15 mouse cellular contexts compared by ENCODE assay signal in genomic region chr6:78551666-78552352, GRCm38 (mm10).
DNase-seq lines count a peak whose midpoint lies in the region; ATAC-seq and TF ChIP-seq lines count a peak whose summit lies in the region.
"Had no signal": no experiment of that assay in that cellular context is flagged by ENCODE, and none has a peak within 500 bp of the region (broad histone marks: within the 10 kb centered on the region; RNA-seq: fewer than 3 reads in every experiment).

No protein-coding gene starts in this region.

- H3K27me3 ChIP-seq in kidney, postnatal 0 days (ENCODE audit: insufficient read depth, low read length) = no peaks in the 10 kb centered on the region
- no peaks in the 10 kb centered on the region for H3K27me3 ChIP-seq in hindbrain, embryonic 10.5 days (ENCODE audit: insufficient read depth, poor library complexity, severe bottlenecking)
- H3K27me3 ChIP-seq in midbrain, embryonic 11.5 days (ENCODE audit: control insufficient read depth, insufficient read depth, low read length) = no peaks in the 10 kb centered on the region
- H3K27me3 ChIP-seq in neural tube, embryonic 14.5 days (ENCODE audit: control insufficient read depth, insufficient read depth, low read length) = no peaks in the 10 kb centered on the region
- no peaks in the 10 kb centered on the region for H3K27me3 ChIP-seq in liver, embryonic 11.5 days (replicated peaks; ENCODE audit: control insufficient read depth, insufficient read depth, low read length)
- H3K27me3 ChIP-seq: embryonic facial prominence, embryonic 13.5 days had no signal

- TF ChIP-seq CTCF in kidney, postnatal 0 days (IDR thresholded peaks at IDR 0.05; ENCODE audit: low read depth) = no peak

- no peaks in the 10 kb centered on the region for H3K9me3 ChIP-seq in kidney, postnatal 0 days (replicated peaks; ENCODE audit: low read length)
- no peaks in the 10 kb centered on the region for H3K9me3 ChIP-seq in hindbrain, embryonic 10.5 days
- no peaks in the 10 kb centered on the region for H3K9me3 ChIP-seq in midbrain, embryonic 11.5 days (ENCODE audit: control insufficient read depth, low read length)
- no peaks in the 10 kb centered on the region for H3K9me3 ChIP-seq in neural tube, embryonic 14.5 days (ENCODE audit: control insufficient read depth, low read length)
- no peaks in the 10 kb centered on the region for H3K9me3 ChIP-seq in liver, embryonic 11.5 days (ENCODE audit: control insufficient read depth, low read length)
- H3K9me3 ChIP-seq: embryonic facial prominence, embryonic 13.5 days had no signal

- H3K4me2 ChIP-seq in kidney, postnatal 0 days (ENCODE audit: low read length) = no peak overlapping the region
- 0 out of 2 replicates have a peak overlapping the region, but pooled peaks have one; percentile 9 for H3K4me2 ChIP-seq in midbrain, embryonic 11.5 days
- peak overlapping the region; percentile 21 for H3K4me2 ChIP-seq in neural tube, embryonic 14.5 days (ENCODE audit: low read depth, low read length)
- H3K4me2 ChIP-seq in liver, embryonic 11.5 days = no peak overlapping the region
- H3K4me2 ChIP-seq: embryonic facial prominence, embryonic 13.5 days had no signal

- no peak overlapping the region for H3K27ac ChIP-seq in kidney, postnatal 0 days
- peak overlapping the region; percentile 62 for H3K27ac ChIP-seq in hindbrain, embryonic 10.5 days
- no peak overlapping the region for H3K27ac ChIP-seq in midbrain, embryonic 11.5 days (ENCODE audit: low read depth, low read length)
- no peak overlapping the region for H3K27ac ChIP-seq in neural tube, embryonic 14.5 days (ENCODE audit: low read depth, low read length)
- no peak overlapping the region for H3K27ac ChIP-seq in liver, embryonic 11.5 days (ENCODE audit: low read depth, low read length)
- H3K27ac ChIP-seq: embryonic facial prominence, embryonic 13.5 days; macrophage; stomach, postnatal 0 days had no signal

- H3K9ac ChIP-seq in kidney, postnatal 0 days (ENCODE audit: low read depth, low read length) = no peak overlapping the region
- no peak overlapping the region for H3K9ac ChIP-seq in midbrain, embryonic 11.5 days (ENCODE audit: low read length)
- H3K9ac ChIP-seq in neural tube, embryonic 14.5 days (replicated peaks; ENCODE audit: low read depth, low read length) = no peak overlapping the region
- H3K9ac ChIP-seq in liver, embryonic 11.5 days (ENCODE audit: low read depth, low read length) = no peak overlapping the region
- H3K9ac ChIP-seq: embryonic facial prominence, embryonic 13.5 days; liver, postnatal 0 days had no signal

- ATAC-seq in kidney, postnatal 0 days (replicated peaks; ENCODE audit: low FRiP score, low read depth) = no peak
- ATAC-seq in midbrain, embryonic 11.5 days (ENCODE audit: low FRiP score) = peak; percentile 63
- ATAC-seq in neural tube, embryonic 14.5 days (ENCODE audit: low read depth) = peak; percentile 92
- no peak for ATAC-seq in monocyte, adult 5-6 weeks (replicated peaks; ENCODE audit: insufficient number of reproducible peaks, low FRiP score, low TSS enrichment, poor library complexity, severe bottlenecking)
- no peak for ATAC-seq in liver, embryonic 11.5 days (replicated peaks; ENCODE audit: low FRiP score)
- ATAC-seq: activated CD4-positive, CD25-positive, alpha-beta regulatory T cell, adult 4 months; liver, postnatal 0 days had no signal

- no peaks in the 10 kb centered on the region for H3K4me1 ChIP-seq in kidney, postnatal 0 days (replicated peaks; ENCODE audit: insufficient read depth, low read length)
- peaks cover 21% of the 10 kb centered on the region for H3K4me1 ChIP-seq in hindbrain, embryonic 10.5 days (replicated peaks)
- H3K4me1 ChIP-seq in midbrain, embryonic 11.5 days (ENCODE audit: control insufficient read depth, insufficient read depth, low read length) = peaks cover 3% of the 10 kb centered on the region; the same call in 1 of the 2 replicates
- H3K4me1 ChIP-seq in neural tube, embryonic 14.5 days (ENCODE audit: control insufficient read depth, insufficient read depth, low read length) = peaks cover 13% of the 10 kb centered on the region; the same call in 1 of the 2 replicates
- H3K4me1 ChIP-seq in liver, embryonic 11.5 days (replicated peaks; ENCODE audit: control insufficient read depth, insufficient read depth, low read length) = no peaks in the 10 kb centered on the region
- H3K4me1 ChIP-seq: embryonic facial prominence, embryonic 13.5 days had no signal

- peak; percentile 2 for DNase-seq in kidney, postnatal 0 days (ENCODE audit: low spot score)
- no peak for DNase-seq in kidney, adult 11 months
- no peak for DNase-seq in hindbrain, embryonic 10.5 days (ENCODE audit: low spot score)
- DNase-seq in midbrain, embryonic 11.5 days (ENCODE audit: low spot score, missing footprints) = no peak
- DNase-seq in natural killer cell, adult 2 months (ENCODE audit: low spot score in 2 of 2) = no peak
- no peak for DNase-seq in liver, embryonic 11.5 days (ENCODE audit: low spot score)
- DNase-seq: cerebellum, adult 9-10 months; kidney, adult 18-20 months; liver, postnatal 0 days had no signal

- WGBS in kidney, postnatal 0 days = 33% methylated on average over 8 of the region's 8 CpGs
- WGBS in hindbrain, embryonic 10.5 days = 40% methylated on average over 8 of the region's 8 CpGs
- WGBS in midbrain, embryonic 11.5 days = 33% methylated on average over 8 of the region's 8 CpGs
- WGBS in neural tube, embryonic 14.5 days = 10% methylated on average over 8 of the region's 8 CpGs
- 58% methylated on average over 8 of the region's 8 CpGs for WGBS in liver, embryonic 11.5 days

- H3K4me3 ChIP-seq in kidney, postnatal 0 days (replicated peaks; ENCODE audit: low read depth, low read length) = no peak overlapping the region
- H3K4me3 ChIP-seq in hindbrain, embryonic 10.5 days = no peak overlapping the region
- H3K4me3 ChIP-seq in midbrain, embryonic 11.5 days (ENCODE audit: low read depth, low read length) = no peak overlapping the region
- H3K4me3 ChIP-seq in neural tube, embryonic 14.5 days (ENCODE audit: low read depth, low read length) = no peak overlapping the region
- H3K4me3 ChIP-seq in liver, embryonic 11.5 days (ENCODE audit: low read depth, low read length) = no peak overlapping the region
- H3K4me3 ChIP-seq: embryonic facial prominence, embryonic 13.5 days had no signal

- no peaks in the 10 kb centered on the region for H3K36me3 ChIP-seq in kidney, postnatal 0 days (ENCODE audit: insufficient read depth, low read length)
- H3K36me3 ChIP-seq in hindbrain, embryonic 10.5 days = no peaks in the 10 kb centered on the region
- no peaks in the 10 kb centered on the region for H3K36me3 ChIP-seq in midbrain, embryonic 11.5 days (ENCODE audit: control insufficient read depth, insufficient read depth, low read length)
- H3K36me3 ChIP-seq in neural tube, embryonic 14.5 days (ENCODE audit: control insufficient read depth, insufficient read depth, low read length) = no peaks in the 10 kb centered on the region
- no peaks in the 10 kb centered on the region for H3K36me3 ChIP-seq in liver, embryonic 11.5 days (ENCODE audit: control insufficient read depth, insufficient read depth, low read length)
- H3K36me3 ChIP-seq: embryonic facial prominence, embryonic 13.5 days had no signal

Comparison
In these comparisons a context has a peak if more than half of its experiments do, and no peak if none do; other contexts are left out.
1. ATAC-seq: peak in midbrain, embryonic 11.5 days (single experiment) and neural tube, embryonic 14.5 days (single experiment); none in kidney, postnatal 0 days (single experiment), monocyte, adult 5-6 weeks (single experiment) and liver, embryonic 11.5 days (single experiment).
2. H3K4me2 ChIP-seq: peak in midbrain, embryonic 11.5 days (single experiment) and neural tube, embryonic 14.5 days (single experiment); none in kidney, postnatal 0 days (single experiment) and liver, embryonic 11.5 days (single experiment).